Mouse (Mus musculus): ENCODE measurements around the gene Gtse1. TPM values are rescaled to one million over a fixed set of nuclear protein-coding genes. Genes with fewer than 3 reads are reported as not detected.
A peak's percentile ranks its signal among the peaks of the same experiment; 100 is the strongest.

Gtse1 gene
- under 1 TPM in 1 of 2 experiments, not detected in 1; 0.14 TPM for total RNA-seq (2021)
- long read RNA-seq, experiment 1 = 0 reads
- long read RNA-seq, experiment 2, partial matches to known transcripts = 0 of 1 reads
- long read RNA-seq, experiment 2, other reads (novel, unspliced or antisense) = 0 of 1 reads

DNA sequence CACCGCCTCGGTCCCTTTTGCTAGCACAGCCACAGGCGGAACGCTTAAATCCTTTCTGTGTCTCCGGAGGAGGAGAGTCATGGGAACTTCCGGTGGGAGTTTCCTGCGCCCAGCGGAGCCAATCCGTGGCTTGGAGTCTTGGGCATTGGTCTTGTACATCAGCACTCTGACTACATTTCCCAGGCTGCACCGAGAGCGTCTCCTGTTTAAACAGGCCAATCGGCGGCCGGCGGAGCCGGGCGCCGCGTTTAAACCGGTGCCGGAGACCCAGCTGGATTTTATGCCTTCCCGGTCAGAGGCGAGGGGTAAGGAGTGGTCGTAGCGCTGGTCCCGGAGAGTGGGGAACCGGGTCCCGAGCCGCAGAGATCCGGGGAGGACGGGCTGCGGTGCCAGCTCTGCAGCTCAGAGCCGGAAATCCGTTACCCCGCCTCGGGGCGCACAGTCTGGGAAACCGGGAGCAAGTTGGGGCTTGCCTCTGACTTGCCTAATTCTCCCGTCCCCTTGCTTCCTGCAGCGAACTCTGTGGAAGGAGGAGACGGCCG lies at the start of gene Gtse1:
Gene Gtse1 (plus strand): TSS at position 256 of the 542 bp plus-strand sequence.
- intact Hi-C loops (cut with DNase I) = loop anchor here (5.0 kb wide), 1 partner anchor 47 kb away; the partner anchor contains the start of gene Cdpf1
- peak; percentile 95 for DNase-seq
- no peak for TF ChIP-seq CTCF (IDR thresholded peaks at IDR 0.05)
- H3K27ac ChIP-seq = peak within 1 kb of the TSS; percentile 88
- H3K4me3 ChIP-seq = peak within 1 kb of the TSS; percentile 79

DNA sequence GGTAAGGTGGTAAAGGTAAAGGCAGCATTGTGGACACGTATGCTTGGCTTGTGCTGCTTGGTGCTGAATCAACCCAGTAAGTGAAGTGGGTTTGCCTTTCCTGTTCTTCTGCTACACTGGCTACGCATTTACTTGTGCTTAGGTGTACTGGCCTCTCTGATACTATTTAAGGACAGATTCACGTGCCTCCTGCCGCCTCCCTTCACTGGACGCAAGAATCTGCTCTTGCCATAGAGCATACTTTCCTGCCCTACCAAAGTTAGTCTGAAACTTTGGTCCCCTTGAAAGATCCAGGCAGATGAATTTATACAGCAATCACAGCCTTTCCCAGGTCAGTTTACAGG lies 49.1 kb upstream of the Gtse1 start:
- no peak for DNase-seq
- Histone ChIP-seq H3K27ac (peak overlapping the region; percentile 97), H3K4me3 (peak overlapping the region; percentile 81)
- no peak for TF ChIP-seq CTCF (IDR thresholded peaks at IDR 0.05)
- intact Hi-C loops (cut with DNase I) = loop anchor here (5.0 kb wide), 2 partner anchors 47 to 67 kb away; partner anchors contain the start of genes Gtse1 and Trmu

DNA sequence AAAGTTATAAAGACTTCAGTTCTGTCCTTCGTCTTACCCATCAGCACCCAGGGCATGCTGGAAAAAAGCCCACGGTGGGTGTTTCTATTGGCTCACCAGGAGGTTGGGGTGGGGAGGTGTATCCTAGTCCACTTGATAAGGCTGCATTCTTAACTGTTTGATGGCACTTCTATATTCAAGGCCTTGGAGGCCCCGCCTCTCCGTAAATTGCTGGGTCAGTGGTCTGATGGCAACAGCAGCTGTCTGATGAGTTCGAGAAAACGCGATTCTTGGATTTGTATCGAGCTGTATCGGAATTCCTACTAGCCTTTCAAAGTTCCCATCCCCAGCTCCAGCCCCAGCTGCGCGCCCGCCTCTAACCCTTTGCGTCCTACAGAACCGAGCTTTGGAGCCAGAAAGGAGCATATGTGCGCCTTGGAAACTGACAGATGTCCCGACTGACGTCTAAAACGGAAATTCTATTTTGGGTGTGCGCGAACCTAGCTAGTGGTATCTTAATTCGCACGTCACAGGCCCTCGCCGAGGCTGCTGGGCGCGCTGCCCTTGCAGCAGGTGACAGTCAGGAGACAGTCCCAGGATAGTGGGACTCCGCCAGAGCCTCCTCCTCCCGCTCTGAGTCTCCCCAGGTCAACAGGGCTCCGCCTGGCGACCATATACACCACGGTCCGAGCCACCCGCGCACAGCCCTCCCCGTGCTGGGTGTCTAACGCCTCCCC lies 48.6 kb upstream of the Gtse1 start:
- peak; percentile 49 for TF ChIP-seq CTCF (IDR thresholded peaks at IDR 0.05)
- DNase-seq = peak; percentile 93
- peak overlapping the region; percentile 81 for H3K4me3 ChIP-seq
- intact Hi-C loops (cut with DNase I) = loop anchor here (1.0 to 5.0 kb wide), 3 partner anchors 46 to 76 kb away; partner anchors contain the start of genes Gtse1 and Trmu
- H3K27ac ChIP-seq = peak overlapping the region; percentile 97

DNA sequence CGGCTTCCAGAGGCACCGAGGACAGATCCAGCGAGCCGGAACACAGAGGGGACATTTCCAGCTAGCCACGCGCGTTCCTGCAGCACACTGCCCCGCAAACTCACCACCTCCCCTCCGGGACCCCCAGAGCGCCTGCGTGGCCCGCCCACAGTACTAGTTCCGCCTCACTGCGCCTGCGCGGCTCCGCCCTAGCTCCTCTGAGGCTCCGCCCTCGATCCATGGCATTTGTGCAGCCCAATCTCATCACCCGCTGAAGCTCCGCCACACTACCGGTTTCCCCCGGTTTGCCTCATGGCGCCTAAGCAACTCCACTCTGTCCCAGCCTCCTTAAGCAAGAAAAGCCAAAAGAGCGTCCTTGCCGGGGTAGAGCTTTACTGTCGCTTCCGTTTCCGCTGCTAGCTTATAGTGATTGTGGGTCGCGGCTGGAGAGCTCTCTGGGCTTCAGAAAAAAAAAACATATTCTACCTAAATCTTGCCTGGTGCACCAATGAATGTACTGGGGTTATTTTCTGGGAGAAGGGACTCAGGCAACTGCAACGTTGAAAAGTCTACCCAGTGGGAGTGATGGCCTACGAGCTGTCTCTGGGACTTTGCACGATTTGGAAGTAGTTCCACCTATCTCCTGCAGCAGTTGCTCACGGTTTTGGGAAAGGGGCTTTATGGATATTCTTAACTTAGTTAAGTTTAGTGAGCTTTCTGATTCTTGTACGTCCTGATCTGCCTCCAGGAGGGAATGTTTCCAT lies 47.8 kb upstream of the Gtse1 start, which contains the start of gene Cdpf1:
Gene Cdpf1 (minus strand): TSS at position 163 of the 743 bp plus-strand sequence.
- TF ChIP-seq CTCF (IDR thresholded peaks at IDR 0.05) = no peak
- Histone ChIP-seq H3K27ac (peak within 1 kb of the TSS; percentile 97), H3K4me3 (peak within 1 kb of the TSS; percentile 81)
- intact Hi-C loops (cut with DNase I) = loop anchor here (1.0 to 5.0 kb wide), 3 partner anchors 46 to 76 kb away; partner anchors contain the start of genes Gtse1 and Trmu
- peak; percentile 99 for DNase-seq

DNA sequence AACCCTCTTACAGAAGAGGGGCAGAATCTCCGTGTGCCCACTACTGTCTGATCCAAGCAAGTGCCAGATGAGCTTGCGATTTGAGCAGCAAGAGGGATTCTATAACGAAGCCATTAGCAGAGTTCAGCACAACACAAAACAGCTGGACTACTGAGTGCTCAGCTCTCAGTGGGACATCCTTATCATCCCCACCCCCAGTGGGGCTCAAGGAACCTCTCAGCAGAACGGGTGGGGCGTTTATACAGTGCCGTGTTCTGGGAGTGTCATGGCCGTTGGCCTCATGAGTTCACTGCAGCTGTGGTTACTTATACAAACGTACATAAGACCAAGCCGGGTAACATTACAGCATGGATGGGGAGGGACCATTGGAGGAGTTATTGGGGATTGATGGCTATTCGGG lies 46.1 kb upstream of the Gtse1 start:
- no peak for DNase-seq
- intact Hi-C loops (cut with DNase I) = loop anchor here (5.0 kb wide), 2 partner anchors 44 to 64 kb away; partner anchors contain the start of genes Gtse1 and Trmu
- no peak for TF ChIP-seq CTCF (IDR thresholded peaks at IDR 0.05)
- Histone ChIP-seq H3K27ac (no peak overlapping the region), H3K4me3 (no peak overlapping the region)

DNA sequence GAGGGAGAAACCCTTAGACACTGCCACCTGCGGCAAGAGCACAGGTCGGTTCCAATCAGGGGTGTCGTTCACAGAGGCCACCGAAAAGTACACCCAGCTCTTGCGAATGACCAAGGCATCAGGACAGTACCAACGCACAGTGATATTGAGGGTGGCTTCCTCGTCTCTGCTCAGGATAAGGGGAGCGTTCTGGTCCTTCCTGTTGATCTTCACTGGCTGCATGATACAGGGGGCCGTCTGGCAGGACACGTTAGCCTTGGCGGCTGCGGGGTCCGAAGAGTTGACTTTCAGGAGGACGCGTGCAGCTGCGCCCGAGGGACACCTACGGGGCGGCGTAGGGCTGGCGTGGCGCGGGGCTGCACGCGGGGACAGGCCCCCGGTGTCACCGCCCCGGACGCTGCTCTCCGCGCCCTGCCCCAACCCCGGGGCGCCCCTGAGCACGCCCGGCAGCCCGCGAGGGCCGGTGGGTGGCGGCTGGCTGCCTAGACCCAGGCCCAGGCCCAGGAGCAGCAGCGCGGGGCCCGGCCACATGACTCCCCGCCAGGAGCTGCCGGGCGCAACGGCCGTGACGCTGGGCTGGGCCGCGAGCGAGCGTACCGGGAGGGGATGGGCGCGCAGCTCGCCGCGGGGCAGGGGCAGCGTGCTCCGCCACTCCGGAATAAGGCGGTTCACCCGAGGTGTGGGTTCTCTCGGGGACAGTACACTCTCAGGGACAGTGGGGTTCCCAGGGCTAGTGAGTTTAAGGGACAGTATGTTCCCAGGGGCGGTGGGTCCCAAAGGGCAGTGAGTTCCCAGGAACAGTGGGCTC lies 38.1 kb upstream of the Gtse1 start, which contains the start of gene Pkdrej:
Gene Pkdrej (minus strand): TSS at position 532 of the 808 bp plus-strand sequence.
- no peak for TF ChIP-seq CTCF (IDR thresholded peaks at IDR 0.05)
- intact Hi-C loops (cut with DNase I) = no loop called here
- DNase-seq = peak; percentile 70

DNA sequence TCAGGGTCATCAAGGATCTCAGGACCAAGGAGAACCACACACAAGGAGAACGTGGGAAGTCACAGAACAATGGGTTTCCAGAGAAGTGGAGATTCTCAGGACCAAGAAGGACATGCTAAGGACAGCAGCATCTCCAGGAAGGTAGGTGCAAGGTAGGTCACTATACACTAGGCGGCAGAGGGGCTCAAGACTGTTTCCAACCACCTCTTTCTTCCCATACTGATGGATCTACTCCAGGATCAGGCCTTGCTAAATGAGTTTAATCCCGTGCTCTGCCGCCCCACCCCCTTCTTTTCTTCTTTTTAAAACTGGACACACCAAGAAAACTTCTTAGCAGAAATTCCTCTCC lies 37.6 kb upstream of the Gtse1 start:
- no peak for DNase-seq
- intact Hi-C loops (cut with DNase I) = no loop called here
- no peak for TF ChIP-seq CTCF (IDR thresholded peaks at IDR 0.05)
- peak overlapping the region; percentile 76 for H3K4me3 ChIP-seq
- H3K27ac ChIP-seq = peak overlapping the region; percentile 66

More for the DNA sequence above, 38.1 kb upstream of the Gtse1 start, which contains the start of gene Pkdrej:
- peak within 1 kb of the TSS; percentile 66 for H3K27ac ChIP-seq
- H3K4me3 ChIP-seq = peak within 1 kb of the TSS; percentile 76

DNA sequence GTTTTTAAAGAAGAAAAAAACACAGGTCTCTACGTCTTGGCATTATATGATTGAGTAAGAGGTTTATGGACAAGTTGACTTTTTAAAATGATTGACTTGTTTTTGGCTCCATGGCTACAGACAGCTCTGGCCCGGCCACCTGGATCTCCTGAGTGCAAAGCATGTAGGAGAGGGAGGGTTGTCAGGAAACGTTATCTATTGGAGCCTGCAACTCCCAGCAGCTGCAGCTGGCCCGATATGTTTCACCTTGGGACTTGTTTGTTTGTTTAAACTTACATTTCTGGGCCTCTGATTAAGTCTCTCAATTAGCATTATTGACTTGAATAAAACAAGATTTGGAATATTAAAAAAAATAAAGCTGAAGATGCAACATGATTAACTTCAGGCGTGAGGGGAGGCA lies 32.9 kb upstream of the Gtse1 start:
- intact Hi-C loops (cut with DNase I) = no loop called here
- DNase-seq = no peak
- no peak for TF ChIP-seq CTCF (IDR thresholded peaks at IDR 0.05)
- Histone ChIP-seq H3K4me3 (no peak overlapping the region), H3K27ac (no peak overlapping the region)

DNA sequence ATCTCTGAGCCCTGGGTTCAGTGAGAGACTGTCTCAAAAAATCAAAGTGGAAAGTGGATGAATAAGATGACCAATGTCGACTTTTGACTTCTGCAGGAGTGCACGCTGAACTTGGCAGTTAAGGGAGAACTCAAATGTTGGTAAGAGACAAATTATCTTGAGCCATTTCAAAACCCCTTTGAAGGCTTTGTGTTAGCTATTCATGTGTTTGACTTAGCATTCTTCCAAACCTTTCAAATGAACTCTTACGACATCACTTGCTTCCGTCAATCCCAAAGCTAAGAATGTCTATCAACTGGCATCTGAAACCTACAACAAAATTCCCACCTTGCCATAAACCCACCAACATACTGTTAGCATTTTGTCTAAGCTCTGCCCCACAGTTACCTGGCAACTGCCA lies 31.5 kb upstream of the Gtse1 start:
- no peak overlapping the region for H3K27ac ChIP-seq
- intact Hi-C loops (cut with DNase I) = no loop called here
- DNase-seq = no peak
- H3K4me3 ChIP-seq = no peak overlapping the region
- no peak for TF ChIP-seq CTCF (IDR thresholded peaks at IDR 0.05)

DNA sequence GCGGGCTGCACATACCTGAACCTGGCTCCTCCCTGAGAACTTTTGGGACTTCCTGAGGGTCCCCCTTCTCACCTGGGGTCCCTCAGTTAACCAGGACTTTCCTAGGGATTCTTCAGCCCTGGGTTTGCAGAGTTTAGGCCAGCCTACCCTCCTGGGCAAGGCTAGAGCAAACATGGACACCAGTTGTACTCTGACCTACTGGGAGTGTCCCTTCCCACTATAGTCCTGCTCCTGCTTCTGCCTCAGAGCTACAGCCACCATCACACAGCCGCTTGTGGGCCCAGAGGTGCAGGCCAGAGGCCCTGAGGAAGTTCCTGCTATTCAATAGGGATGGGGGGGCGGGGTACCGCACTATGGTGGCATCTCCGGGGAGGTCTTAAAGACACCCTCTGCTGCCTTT lies 30.1 kb upstream of the Gtse1 start:
- no peak for TF ChIP-seq CTCF (IDR thresholded peaks at IDR 0.05)

DNA sequence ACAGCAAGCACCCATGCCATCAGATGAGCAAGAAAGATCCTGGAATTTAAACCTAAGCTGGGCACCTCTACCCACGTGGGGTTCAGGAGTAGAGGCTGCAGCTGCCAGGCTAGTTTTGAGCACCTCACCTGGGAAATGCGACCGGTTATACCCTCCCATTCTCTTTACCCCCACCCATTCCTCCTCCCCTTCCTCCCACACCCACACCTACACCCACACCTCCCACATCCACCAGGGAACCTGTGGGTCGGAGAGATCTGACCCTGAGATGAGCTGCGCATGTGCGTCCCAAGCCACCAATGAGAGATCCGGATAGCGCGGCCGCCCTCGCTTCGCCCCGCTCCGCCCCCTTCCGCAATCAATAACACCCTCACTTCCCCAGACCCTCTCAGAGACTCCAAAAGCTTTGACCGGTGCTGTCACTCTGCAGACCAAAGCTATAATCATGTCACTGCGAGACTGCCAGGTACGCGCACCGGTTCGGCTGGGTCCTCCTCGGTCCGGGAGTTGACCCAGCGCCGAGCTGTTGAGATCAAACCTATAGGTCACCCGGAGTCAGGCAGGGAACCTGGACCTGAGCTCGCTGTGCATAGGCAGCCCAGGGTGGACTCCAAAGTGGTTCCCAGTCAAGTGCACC lies 27.5 kb upstream of the Gtse1 start, which contains the start of gene Ttc38:
Gene Ttc38 (plus strand): TSS at position 353 of the 637 bp plus-strand sequence.
- no peak for TF ChIP-seq CTCF (IDR thresholded peaks at IDR 0.05)
- peak within 1 kb of the TSS; percentile 81 for H3K4me3 ChIP-seq
- peak within 1 kb of the TSS; percentile 91 for H3K27ac ChIP-seq
- intact Hi-C loops (cut with DNase I) = no loop called here
- peak; percentile 92 for DNase-seq

More for the DNA sequence above, 30.1 kb upstream of the Gtse1 start:
- H3K27ac ChIP-seq = no peak overlapping the region
- no peak for DNase-seq
- H3K4me3 ChIP-seq = no peak overlapping the region
- intact Hi-C loops (cut with DNase I) = no loop called here

Data from gastrocnemius, adult 2 months (tissue).